Mouse (Mus musculus) intestine, postnatal 0 days (tissue): ENCODE results near the gene Myom1. TPM values are rescaled to one million over a fixed set of nuclear protein-coding genes. Genes with fewer than 3 reads are reported as not detected.
A peak's percentile ranks its signal among the peaks of the same experiment; 100 is the strongest.
"Not testable (repeated sequence)": the region's sequence is repeated elsewhere in the genome, so short reads cannot be mapped to it uniquely, and the experiment has no call there.

ENCODE experiments used
- ATAC-seq: fragments of 200-750 bp; cut with Nextera tagmentation; 2 replicates; pipeline ENCODE4 v1.8.0; 2017; ENCODE audit warnings: mild to moderate bottlenecking, moderate TSS enrichment, moderate library complexity
- H3K27ac ChIP-seq: fragments of 300-500 bp; sonication (generic); 2 replicates; pipeline ENCODE4 v1.5.1; 2014; ENCODE audit warnings: mild to moderate bottlenecking, low read depth, low read length, moderate library complexity
- H3K27me3 ChIP-seq: fragments of 300-500 bp; sonication (generic); replicated peaks from 2 replicates; pipeline ENCODE4 v1.6.1; 2014; ENCODE audit warnings: low read length, mixed read lengths; ENCODE audit not compliant: control insufficient read depth, insufficient read depth
- H3K36me3 ChIP-seq: fragments of 300-500 bp; sonication (generic); 2 replicates; pipeline ENCODE4 v1.6.1; 2014; ENCODE audit warnings: mild to moderate bottlenecking, moderate library complexity; ENCODE audit not compliant: control insufficient read depth, insufficient read depth
- H3K4me1 ChIP-seq: fragments of 300-500 bp; sonication (generic); replicated peaks from 2 replicates; pipeline ENCODE4 v1.6.1; 2014; ENCODE audit warnings: antibody characterized with exemption, low read length, mixed read lengths; ENCODE audit not compliant: control insufficient read depth, insufficient read depth
- H3K4me2 ChIP-seq: fragments of 300-500 bp; sonication (generic); replicated peaks from 2 replicates; pipeline ENCODE4 v1.6.1; 2014; ENCODE audit warnings: low read depth, mild to moderate bottlenecking, moderate library complexity
- H3K4me3 ChIP-seq: fragments of 300-500 bp; sonication (generic); 2 replicates; pipeline ENCODE4 v1.5.1; 2014; ENCODE audit warnings: low read depth, low read length
- H3K9ac ChIP-seq: fragments of 300-500 bp; sonication (generic); 2 replicates; pipeline ENCODE4 v1.6.1; 2014; ENCODE audit warnings: mild to moderate bottlenecking, low read depth, low read length
- H3K9me3 ChIP-seq: fragments of 300-500 bp; sonication (generic); 2 replicates; pipeline ENCODE4 v1.6.1; 2016; ENCODE audit warnings: mixed run types; ENCODE audit not compliant: control insufficient read depth
- CTCF ChIP-seq: sonication (generic); IDR thresholded peaks from 2 replicates; pipeline ENCODE4 v1.5.1; 2016; ENCODE audit warnings: low read depth, mild to moderate bottlenecking, control low read depth, antibody characterized with exemption, moderate library complexity
- WGBS: fragments of 180-500 bp; shearing (Covaris S2); extraction: QIAGEN DNeasy Blood & Tissue Kit; methylation state at CpG from one replicate; pipeline ENCODE4 v1.1.7; 2014; 5-methylcytosine and 5-hydroxymethylcytosine counted together
- polyA plus RNA-seq: library from polyadenylated mRNA; unstranded; fragments of >200 nt; fragmentation: Nextera tagmentation; extraction: Ambion mirVana; gene quantifications from 2 replicates; pipeline ENCODE4 v1.2.1, GENCODE M21; 2015

Gene Myom1
- 8.9 and 12.4 TPM in 2 replicates for polyA plus RNA-seq

DNA sequence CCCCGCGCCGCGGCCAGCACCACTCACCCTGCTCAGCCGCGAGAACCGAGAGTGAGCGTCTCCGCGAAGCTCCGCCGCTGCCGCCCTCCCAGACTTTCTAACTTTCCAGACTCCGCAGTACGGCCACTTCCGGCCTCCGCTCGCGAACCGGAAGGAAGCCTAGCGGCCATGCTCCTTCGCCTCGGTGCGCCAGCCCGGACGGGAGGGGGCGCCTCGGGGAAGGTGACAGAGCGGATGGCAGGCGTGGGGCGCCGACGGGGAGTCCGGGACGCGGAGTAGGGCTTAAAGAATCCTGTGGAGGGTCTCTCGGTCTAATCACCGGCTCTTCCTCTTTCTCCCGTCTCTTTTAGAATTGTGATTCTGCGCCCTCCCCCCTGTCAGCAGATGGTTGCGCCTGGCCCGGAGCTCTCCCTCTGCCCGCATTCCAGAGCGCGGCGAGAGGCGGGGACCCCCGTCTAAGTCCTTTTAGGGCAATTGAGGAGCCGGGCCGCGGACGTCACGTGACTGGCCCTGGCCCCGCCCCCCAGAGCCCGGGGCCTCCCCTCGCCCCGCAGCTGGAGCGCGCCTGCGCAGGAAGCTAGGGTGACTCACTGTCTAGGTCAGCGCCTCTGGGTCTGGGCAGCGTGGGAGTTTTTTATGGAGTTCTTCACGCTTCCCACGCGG, at the start of gene Myom1:
Myom1 (plus strand) TSS at position 553 of the 663 bp plus-strand sequence.
- Histone ChIP-seq H3K4me2 (peak within 1 kb of the TSS; percentile 69), H3K4me3 (peak within 1 kb of the TSS; percentile 97), H3K36me3 (no peaks in the 10 kb centered on the region), H3K27ac (peak within 1 kb of the TSS; percentile 100), H3K27me3 (no peaks in the 10 kb centered on the region), H3K9ac (peak within 1 kb of the TSS; percentile 99), H3K9me3 (no peaks in the 10 kb centered on the region), H3K4me1 (no peaks in the 10 kb centered on the region)
- under 1% methylated on average over 65 of the region's 65 CpGs for WGBS
- peak; percentile 94 for ATAC-seq
- TF ChIP-seq CTCF = peak; percentile 76

DNA sequence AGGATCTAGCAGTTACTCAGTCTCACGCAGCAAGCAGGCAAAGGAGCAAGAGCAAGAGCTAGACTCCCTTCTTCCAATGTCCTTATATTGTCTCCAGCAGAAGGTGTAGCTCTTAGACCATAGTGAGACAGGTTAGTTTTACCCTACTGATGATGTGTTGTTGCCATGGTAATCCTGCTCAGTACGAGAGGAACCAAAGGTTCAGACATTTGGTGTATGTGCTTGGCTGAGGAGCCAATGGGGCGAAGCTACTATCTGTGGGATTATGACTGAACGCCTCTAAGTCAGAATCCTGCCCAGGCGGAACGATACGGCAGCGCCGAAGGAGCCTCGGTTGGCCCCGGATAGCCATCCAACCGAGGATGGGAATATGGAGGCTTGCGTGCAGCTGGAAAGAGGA, 38.9 kb upstream of the Myom1 start:
- H3K9ac ChIP-seq, H3K4me1 ChIP-seq, H3K9me3 ChIP-seq, H3K4me2 ChIP-seq, H3K27me3 ChIP-seq, H3K27ac ChIP-seq, H3K36me3 ChIP-seq, H3K4me3 ChIP-seq: not testable (repeated sequence)
- WGBS = 84% methylated on average over 12 of the region's 13 CpGs
- ATAC-seq = peak; percentile 100

- H3K36me3 ChIP-seq = no peaks in the 10 kb centered on the region
- no peaks in the 10 kb centered on the region for H3K9me3 ChIP-seq
- 73% methylated on average over 2 of the region's 2 CpGs for WGBS
- no peak overlapping the region for H3K9ac ChIP-seq
- TF ChIP-seq CTCF = no peak
- no peaks in the 10 kb centered on the region for H3K27me3 ChIP-seq
- H3K4me3 ChIP-seq = no peak overlapping the region
- H3K4me1 ChIP-seq = no peaks in the 10 kb centered on the region
- H3K27ac ChIP-seq = no peak overlapping the region
- ATAC-seq = no peak
- no peak overlapping the region for H3K4me2 ChIP-seq
Measured at GRCm38 (mm10) chr17:70965281-70965680, 37.2 kb upstream of the Myom1 start.

DNA sequence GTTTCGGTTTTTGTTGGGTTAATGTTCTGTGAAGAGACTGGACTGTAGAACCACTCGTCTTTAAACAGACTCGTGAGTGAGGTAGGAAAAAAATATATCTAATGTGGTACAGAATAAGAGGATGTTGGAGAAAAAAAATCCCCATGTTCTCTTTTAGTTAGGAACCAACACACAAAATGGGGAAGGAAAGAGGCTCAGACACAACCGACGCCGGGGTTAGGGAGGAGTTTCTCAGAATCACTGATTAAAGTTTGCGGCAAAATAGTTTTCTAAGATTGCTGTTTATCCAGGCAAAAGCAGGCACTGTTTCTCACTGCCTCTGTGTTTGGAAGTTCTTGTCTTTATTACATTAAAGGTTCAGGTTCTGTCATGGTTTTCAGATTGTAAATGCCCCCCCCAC, 36.3 kb upstream of the Myom1 start:
- Histone ChIP-seq H3K9ac (no peak overlapping the region), H3K36me3 (no peaks in the 10 kb centered on the region), H3K4me3 (no peak overlapping the region), H3K27me3 (no peaks in the 10 kb centered on the region), H3K27ac (no peak overlapping the region), H3K4me2 (no peak overlapping the region), H3K9me3 (no peaks in the 10 kb centered on the region), H3K4me1 (no peaks in the 10 kb centered on the region)
- 90% methylated on average over 7 of the region's 7 CpGs for WGBS
- no peak for TF ChIP-seq CTCF
- no peak for ATAC-seq

DNA sequence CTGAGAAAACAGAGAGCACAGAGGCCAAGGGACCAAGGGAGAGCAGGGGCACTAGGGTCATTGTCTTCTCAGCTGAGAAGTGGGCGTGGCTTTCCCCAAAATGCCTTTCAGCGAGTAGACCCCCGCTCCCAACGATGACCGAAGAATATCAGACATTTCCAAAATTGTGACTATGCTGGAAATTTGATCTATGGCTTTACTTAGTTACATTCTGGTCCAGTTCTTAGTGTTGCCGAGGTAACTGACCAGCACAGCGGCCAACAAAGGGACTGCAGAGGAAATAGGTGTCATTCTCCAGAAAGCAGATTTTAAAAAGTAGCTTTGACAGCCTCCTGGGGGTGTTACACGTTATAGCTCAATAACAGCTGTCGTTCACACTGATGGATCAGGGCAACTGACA, 35.2 kb upstream of the Myom1 start:
- no peaks in the 10 kb centered on the region for H3K4me1 ChIP-seq
- H3K4me3 ChIP-seq = no peak overlapping the region
- peak; percentile 11; the same call in 1 of the 2 replicates for TF ChIP-seq CTCF
- no peaks in the 10 kb centered on the region for H3K36me3 ChIP-seq
- no peak overlapping the region for H3K27ac ChIP-seq
- H3K27me3 ChIP-seq = no peaks in the 10 kb centered on the region
- no peaks in the 10 kb centered on the region for H3K9me3 ChIP-seq
- ATAC-seq = no peak
- H3K4me2 ChIP-seq = no peak overlapping the region
- H3K9ac ChIP-seq = no peak overlapping the region
- 54% methylated on average over 9 of the region's 9 CpGs for WGBS

DNA sequence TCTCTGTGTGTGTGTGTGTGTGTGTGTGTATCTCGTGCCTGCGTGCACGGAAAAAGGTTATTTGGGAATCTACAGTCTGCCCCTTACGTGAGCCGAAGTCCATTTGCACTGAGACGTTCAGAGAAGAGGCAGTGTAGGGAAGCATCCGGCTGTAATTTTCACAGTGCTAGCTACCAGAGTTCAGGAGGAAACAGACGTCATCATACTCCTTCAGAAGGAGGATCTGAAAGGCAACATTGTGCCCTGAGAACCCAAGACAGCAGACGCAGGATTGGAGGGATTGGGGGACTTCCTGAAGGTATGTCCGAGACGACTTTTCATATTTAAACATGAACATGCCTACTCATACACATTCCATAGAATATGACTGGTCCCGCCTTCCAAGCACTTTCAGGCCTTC, 34.8 kb upstream of the Myom1 start:
- no peak overlapping the region for H3K4me2 ChIP-seq
- H3K9ac ChIP-seq = no peak overlapping the region
- no peak overlapping the region for H3K27ac ChIP-seq
- H3K9me3 ChIP-seq = no peaks in the 10 kb centered on the region
- H3K4me3 ChIP-seq = no peak overlapping the region
- H3K36me3 ChIP-seq = 0 out of 2 replicates have a peak, but pooled peaks cover under 1% of the 10 kb centered on the region
- H3K27me3 ChIP-seq = no peaks in the 10 kb centered on the region
- H3K4me1 ChIP-seq = no peaks in the 10 kb centered on the region
- WGBS = 61% methylated on average over 12 of the region's 12 CpGs
- ATAC-seq = no peak
- TF ChIP-seq CTCF = no peak
